Mouse (Mus musculus) heart, embryonic 14.5 days (tissue): Measurements from ENCODE around the gene Zbtb12. TPM values are rescaled to one million over a fixed set of nuclear protein-coding genes. Genes with fewer than 3 reads are reported as not detected.

Source experiments
- ATAC-seq: fragments of 200-750 bp; cut with Nextera tagmentation; 2 replicates; pipeline ENCODE4 v1.8.0; 2017; ENCODE audit warnings: low read depth, moderate TSS enrichment; ENCODE audit not compliant: insufficient number of reproducible peaks, insufficient read depth, low FRiP score
- H3K27ac ChIP-seq, 2 experiments: fragments of 200-500 bp in 1 of 2; fragments of 300-500 bp in 1 of 2; sonication (generic) in 1 of 2; replicated peaks in 1 of 2; 2 replicates each; pipeline ENCODE4 v1.5.1; 2012 to 2014; ENCODE audit warnings: low read depth in 2 of 2, low read length in 2 of 2, control low read depth in 1 of 2, mild to moderate bottlenecking in 1 of 2, mixed read lengths in 1 of 2; ENCODE audit not compliant: control insufficient read depth in 1 of 2, insufficient read depth in 1 of 2
- H3K27me3 ChIP-seq: fragments of 300-500 bp; sonication (generic); 2 replicates; pipeline ENCODE4 v1.6.1; 2014; ENCODE audit warnings: mild to moderate bottlenecking, low read length, control low read depth; ENCODE audit not compliant: control insufficient read depth, insufficient read depth
- H3K36me3 ChIP-seq: fragments of 300-500 bp; sonication (generic); 2 replicates; pipeline ENCODE4 v1.6.1; 2014; ENCODE audit warnings: mild to moderate bottlenecking, control low read depth, low read length, mixed read lengths; ENCODE audit not compliant: control insufficient read depth, insufficient read depth
- H3K4me1 ChIP-seq, 2 experiments: fragments of 200-500 bp in 1 of 2; fragments of 300-500 bp in 1 of 2; sonication (generic) in 1 of 2; 2 replicates each; pipeline ENCODE4 v1.6.1; 2012 to 2014; ENCODE audit warnings: low read length in 2 of 2, control low read depth in 1 of 2, mixed read lengths in 1 of 2; ENCODE audit not compliant: control insufficient read depth in 2 of 2, insufficient read depth in 2 of 2
- H3K4me2 ChIP-seq: fragments of 300-500 bp; sonication (generic); 2 replicates; pipeline ENCODE4 v1.6.1; 2014; ENCODE audit warnings: mild to moderate bottlenecking, low read length
- H3K4me3 ChIP-seq, 2 experiments: fragments of 200-500 bp in 1 of 2; fragments of 300-500 bp in 1 of 2; sonication (generic) in 1 of 2; 2 replicates each; pipeline ENCODE4 v1.5.1; 2012 to 2014; ENCODE audit warnings: low read length in 2 of 2, mild to moderate bottlenecking in 2 of 2, control low read depth in 1 of 2, low read depth in 1 of 2, moderate library complexity in 1 of 2; ENCODE audit not compliant: control insufficient read depth in 1 of 2, insufficient read depth in 1 of 2
- H3K9ac ChIP-seq: fragments of 300-500 bp; sonication (generic); 2 replicates; pipeline ENCODE4 v1.6.1; 2014; ENCODE audit warnings: mild to moderate bottlenecking, low read length
- H3K9me3 ChIP-seq: fragments of 300-500 bp; sonication (generic); 2 replicates; pipeline ENCODE4 v1.6.1; 2016; ENCODE audit warnings: low read length, control low read depth; ENCODE audit not compliant: control insufficient read depth
- WGBS: fragments of 180-500 bp; shearing (Covaris S2); extraction: QIAGEN DNeasy Blood & Tissue Kit; methylation state at CpG from one replicate; pipeline ENCODE4 v1.1.7; 2014; 5-methylcytosine and 5-hydroxymethylcytosine counted together
- polyA plus RNA-seq: library from polyadenylated mRNA; unstranded; fragments of >200 nt; fragmentation: Nextera tagmentation; extraction: Ambion mirVana; gene quantifications from 2 replicates; pipeline ENCODE4 v1.2.1, GENCODE M21; 2014

Zbtb12 gene
- polyA plus RNA-seq, 1 experiment from 2014 or later: 0.53 TPM

- Histone ChIP-seq H3K9ac (no peak overlapping the region), H3K27me3 (no peaks in the 10 kb centered on the region), H3K9me3 (no peaks in the 10 kb centered on the region), H3K4me1 (peaks cover 0 to 15% of the 10 kb centered on the region in 2 experiments; a peak in 1 of 4 replicates), H3K4me3 (no peak overlapping the region), H3K4me2 (no peak overlapping the region), H3K36me3 (peaks cover 4% of the 10 kb centered on the region; the same call in 1 of the 2 replicates), H3K27ac (no peak overlapping the region)
- ATAC-seq: no peak
- 96% methylated on average over 2 of the region's 2 CpGs for WGBS
These were observed 12.1 kb downstream of the Zbtb12 start for GRCm38 (mm10) chr17:34891377-34891776.

- H3K27me3 ChIP-seq: no peaks in the 10 kb centered on the region
- WGBS: 80% methylated on average over 12 of the region's 12 CpGs
- H3K4me1 ChIP-seq: peaks cover 4 to 29% of the 10 kb centered on the region in 2 experiments; a peak in 3 of 4 replicates
- peak overlapping the region; percentile 94 for H3K9ac ChIP-seq
- H3K9me3 ChIP-seq: no peaks in the 10 kb centered on the region
- peak overlapping the region; percentile 91 for H3K4me2 ChIP-seq
- ATAC-seq: no peak
- peaks cover 6% of the 10 kb centered on the region; the same call in 1 of the 2 replicates for H3K36me3 ChIP-seq
- peak overlapping the region in 1 of 2 experiments; percentile 86; a peak in 2 of 4 replicates for H3K27ac ChIP-seq
- peak overlapping the region in 1 of 2 experiments; percentile 87; a peak in 1 of 4 replicates for H3K4me3 ChIP-seq
These were observed 14.0 kb downstream of the Zbtb12 start for GRCm38 (mm10) chr17:34893072-34893824.

- H3K4me1 ChIP-seq: peaks cover 4 to 29% of the 10 kb centered on the region in 2 experiments; a peak in 3 of 4 replicates
- peak overlapping the region; percentile 57 to 86 for H3K27ac ChIP-seq
- peaks cover 6% of the 10 kb centered on the region; the same call in 1 of the 2 replicates for H3K36me3 ChIP-seq
- under 1% methylated on average over 44 of the region's 51 CpGs for WGBS
- peak overlapping the region; percentile 91 for H3K4me2 ChIP-seq
- no peaks in the 10 kb centered on the region for H3K27me3 ChIP-seq
- peak overlapping the region; percentile 94 for H3K9ac ChIP-seq
- peak; percentile 86 for ATAC-seq
- peak overlapping the region; percentile 69 to 87 for H3K4me3 ChIP-seq
- H3K9me3 ChIP-seq: no peaks in the 10 kb centered on the region
These were observed 14.9 kb downstream of the Zbtb12 start for GRCm38 (mm10) chr17:34894074-34894597.

GRCm38 (mm10) chr17:34894801-34895530 is 15.7 kb downstream of the Zbtb12 start:
- peak; percentile 1; the same call in 1 of the 2 replicates for ATAC-seq
- Histone ChIP-seq H3K36me3 (peaks cover 6% of the 10 kb centered on the region; the same call in 1 of the 2 replicates), H3K9me3 (no peaks in the 10 kb centered on the region), H3K27me3 (no peaks in the 10 kb centered on the region), H3K4me1 (peaks cover 4 to 30% of the 10 kb centered on the region in 2 experiments), H3K27ac (peak overlapping the region; percentile 6 to 86), H3K4me2 (peak overlapping the region; percentile 91), H3K9ac (peak overlapping the region; percentile 94), H3K4me3 (peak overlapping the region; percentile 69 to 87)
- WGBS: 12% methylated on average over 46 of the region's 51 CpGs

DNA sequence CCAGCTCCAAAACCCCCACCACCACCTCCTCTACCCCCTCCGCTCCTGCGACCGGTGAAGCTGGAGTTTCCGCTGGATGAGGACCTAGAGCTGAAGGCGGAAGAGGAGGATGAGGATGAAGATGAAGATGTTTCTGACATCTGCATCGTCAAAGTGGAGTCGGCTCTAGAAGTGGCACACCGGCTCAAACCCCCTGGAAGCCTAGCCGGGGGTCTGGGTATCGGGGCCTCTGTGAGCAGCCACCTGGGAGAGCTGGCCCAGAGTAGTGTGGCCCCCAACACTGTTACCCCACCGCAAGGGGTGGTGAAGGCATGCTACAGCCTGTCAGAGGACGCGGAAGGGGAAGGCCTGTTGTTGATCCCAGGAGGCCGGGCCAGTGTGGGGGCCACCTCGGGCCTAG is 16.4 kb downstream of the Zbtb12 start:
- WGBS: 94% methylated on average over 15 of the region's 15 CpGs
- Histone ChIP-seq H3K9ac (peak overlapping the region; percentile 94), H3K27ac (0 out of 4 replicates have a peak overlapping the region, but pooled peaks of 1 of the 2 experiments have one; percentile 86), H3K36me3 (peaks cover 7% of the 10 kb centered on the region; the same call in 1 of the 2 replicates), H3K9me3 (no peaks in the 10 kb centered on the region), H3K4me1 (peaks cover 4 to 35% of the 10 kb centered on the region in 2 experiments), H3K27me3 (no peaks in the 10 kb centered on the region), H3K4me2 (peak overlapping the region; percentile 91; the same call in 1 of the 2 replicates), H3K4me3 (peak overlapping the region in 1 of 2 experiments; percentile 87; a peak in 2 of 4 replicates)
- ATAC-seq: no peak

GRCm38 (mm10) chr17:34896366-34896765 is 17.1 kb downstream of the Zbtb12 start:
- no peak overlapping the region for H3K4me2 ChIP-seq

More at GRCm38 (mm10) chr17:34896366-34896765, 17.1 kb downstream of the Zbtb12 start:
- Histone ChIP-seq H3K4me3 (no peak overlapping the region), H3K27me3 (no peaks in the 10 kb centered on the region), H3K4me1 (peaks cover 4 to 35% of the 10 kb centered on the region in 2 experiments), H3K9ac (no peak overlapping the region), H3K36me3 (peaks cover 13% of the 10 kb centered on the region), H3K9me3 (no peaks in the 10 kb centered on the region), H3K27ac (no peak overlapping the region)
- no peak for ATAC-seq
- WGBS: 84% methylated on average over 17 of the region's 17 CpGs
